Mouse (Mus musculus): ENCODE data around the gene Fam20a. TPM values are rescaled to one million over a fixed set of nuclear protein-coding genes. Genes with fewer than 3 reads are reported as not detected.

The Fam20a gene
- polyA plus RNA-seq, 1 experiment, result 72.4 TPM

DNA sequence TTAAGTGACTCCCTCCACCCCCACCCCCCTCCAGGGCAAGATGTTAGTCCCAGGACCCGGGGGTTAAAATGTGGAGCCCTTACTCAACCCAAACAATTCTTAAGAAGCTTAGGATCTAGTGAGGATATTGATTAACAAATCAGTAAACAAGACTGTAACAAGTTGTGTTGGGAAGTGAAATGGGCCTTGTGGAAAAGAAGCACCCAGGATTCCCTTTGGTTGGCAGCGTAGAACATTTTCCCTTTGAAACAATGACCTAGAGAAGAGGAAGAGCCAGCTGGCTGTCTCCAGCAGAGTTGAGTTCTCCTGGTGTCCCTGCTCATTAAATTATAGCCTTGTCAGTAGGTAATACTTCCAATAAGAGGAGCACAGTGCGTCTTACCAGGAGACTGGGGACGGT lies 13.3 kb downstream of the Fam20a start:
- Histone ChIP-seq H3K27me3 (ENCODE audit: control insufficient read depth, insufficient read depth, insufficient read length) (no peaks in the 10 kb centered on the region), H3ac (ENCODE audit: control insufficient read depth, insufficient read length) (no peak overlapping the region), H3K4me2 (ENCODE audit: low read depth) (no peak overlapping the region), H3K79me2 (ENCODE audit: control insufficient read depth, insufficient read depth) (peaks cover 64% of the 10 kb centered on the region), H3K36me3 (ENCODE audit: control insufficient read depth, insufficient read depth) (no peaks in the 10 kb centered on the region), H3K4me3 (no peak overlapping the region)
- TF ChIP-seq REST (IDR thresholded peaks at IDR 0.05; ENCODE audit: insufficient read depth, insufficient read length) (no peak), POLR2AphosphoS2 (IDR thresholded peaks at IDR 0.05; ENCODE audit: insufficient read length, low read depth) (no peak), USF1 (IDR thresholded peaks at IDR 0.05; ENCODE audit: low read depth) (no peak), SRF (IDR thresholded peaks at IDR 0.05; ENCODE audit: control insufficient read depth, insufficient read length, low read depth) (no peak), TCF12 (IDR thresholded peaks at IDR 0.05; ENCODE audit: insufficient read depth, poor library complexity, severe bottlenecking) (no peak), CEBPB (IDR thresholded peaks at IDR 0.05; ENCODE audit: insufficient read depth, poor library complexity, severe bottlenecking) (no peak), TCF3 (IDR thresholded peaks at IDR 0.05; ENCODE audit: insufficient read length, low read depth) (no peak), MYOG (IDR thresholded peaks at IDR 0.05; ENCODE audit: control insufficient read depth in 1 of 3, insufficient read depth in 1 of 3, insufficient read length in 2 of 3, low read depth in 2 of 3) (no peak), E2F4 (IDR thresholded peaks at IDR 0.05; ENCODE audit: insufficient read depth) (no peak), MYOD1 (IDR thresholded peaks at IDR 0.05; ENCODE audit: control insufficient read depth in 1 of 3, insufficient read length in 2 of 3, low read depth in 2 of 3) (no peak), POLR2A (IDR thresholded peaks at IDR 0.05; ENCODE audit: insufficient read length, low read depth) (no peak), MAX (IDR thresholded peaks at IDR 0.05; ENCODE audit: low read depth) (no peak)

DNA sequence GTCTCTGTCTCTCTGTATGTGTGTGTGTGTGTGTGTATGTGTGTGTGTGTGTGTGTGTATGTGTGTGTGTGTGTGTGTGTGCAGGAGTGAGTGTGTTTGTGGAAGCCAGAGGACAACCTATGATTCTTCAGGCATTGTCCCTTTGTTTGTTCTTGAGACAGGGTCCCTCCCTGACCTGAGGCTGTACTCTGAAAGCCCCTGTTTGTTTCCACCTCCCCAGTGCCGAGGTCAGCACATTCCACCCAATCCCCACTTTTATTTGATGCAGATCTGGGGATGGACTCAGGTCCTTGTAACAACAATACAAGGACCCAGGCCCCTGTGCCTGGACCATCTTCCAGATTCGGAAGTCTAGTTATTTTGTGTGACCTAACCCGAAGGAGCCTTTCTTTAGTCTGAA lies 14.6 kb downstream of the Fam20a start:
- Histone ChIP-seq H3K4me2 (ENCODE audit: low read depth) (no peak overlapping the region), H3K27me3 (ENCODE audit: control insufficient read depth, insufficient read depth, insufficient read length) (no peaks in the 10 kb centered on the region), H3K36me3 (ENCODE audit: control insufficient read depth, insufficient read depth) (peaks cover 8% of the 10 kb centered on the region), H3ac (ENCODE audit: control insufficient read depth, insufficient read length) (no peak overlapping the region), H3K4me3 (no peak overlapping the region), H3K79me2 (ENCODE audit: control insufficient read depth, insufficient read depth) (peaks cover 62% of the 10 kb centered on the region)
- TF ChIP-seq MYOG (IDR thresholded peaks at IDR 0.05; ENCODE audit: control insufficient read depth in 1 of 3, insufficient read depth in 1 of 3, insufficient read length in 2 of 3, low read depth in 2 of 3), result no peak
- TF ChIP-seq REST (IDR thresholded peaks at IDR 0.05; ENCODE audit: insufficient read depth, insufficient read length), result no peak
- TF ChIP-seq E2F4 (IDR thresholded peaks at IDR 0.05; ENCODE audit: insufficient read depth), result no peak
- TF ChIP-seq MYOD1 (IDR thresholded peaks at IDR 0.05; ENCODE audit: control insufficient read depth in 1 of 3, insufficient read length in 2 of 3, low read depth in 2 of 3), result no peak
- TF ChIP-seq TCF12 (IDR thresholded peaks at IDR 0.05; ENCODE audit: insufficient read depth, poor library complexity, severe bottlenecking), result no peak
- no peak for TF ChIP-seq MAX (IDR thresholded peaks at IDR 0.05; ENCODE audit: low read depth)
- no peak for TF ChIP-seq SRF (IDR thresholded peaks at IDR 0.05; ENCODE audit: control insufficient read depth, insufficient read length, low read depth)
- TF ChIP-seq TCF3 (IDR thresholded peaks at IDR 0.05; ENCODE audit: insufficient read length, low read depth), result no peak
- no peak for TF ChIP-seq USF1 (IDR thresholded peaks at IDR 0.05; ENCODE audit: low read depth)
- TF ChIP-seq POLR2AphosphoS2 (IDR thresholded peaks at IDR 0.05; ENCODE audit: insufficient read length, low read depth), result no peak

- Histone ChIP-seq H3ac (ENCODE audit: control insufficient read depth, insufficient read length) (no peak overlapping the region), H3K4me3 (no peak overlapping the region), H3K4me2 (ENCODE audit: low read depth) (no peak overlapping the region), H3K36me3 (ENCODE audit: control insufficient read depth, insufficient read depth) (peaks cover 12% of the 10 kb centered on the region), H3K79me2 (ENCODE audit: control insufficient read depth, insufficient read depth) (peaks cover 63% of the 10 kb centered on the region), H3K27me3 (ENCODE audit: control insufficient read depth, insufficient read depth, insufficient read length) (no peaks in the 10 kb centered on the region)
- no peak for TF ChIP-seq CEBPB (IDR thresholded peaks at IDR 0.05; ENCODE audit: insufficient read depth, poor library complexity, severe bottlenecking)
- no peak for TF ChIP-seq USF1 (IDR thresholded peaks at IDR 0.05; ENCODE audit: low read depth)
- TF ChIP-seq TCF3 (IDR thresholded peaks at IDR 0.05; ENCODE audit: insufficient read length, low read depth), result no peak
Measured at GRCm38 (mm10) chr11:109706586-109706985, 15.5 kb downstream of the Fam20a start.

- H3K4me2 ChIP-seq (ENCODE audit: low read depth), result no peak overlapping the region
- TF ChIP-seq USF1 (IDR thresholded peaks at IDR 0.05; ENCODE audit: low read depth), result no peak
- peak; percentile 60; the same call in 1 of the 2 replicates for TF ChIP-seq CEBPB (IDR thresholded peaks at IDR 0.05; ENCODE audit: insufficient read depth, poor library complexity, severe bottlenecking)
- TF ChIP-seq TCF3 (IDR thresholded peaks at IDR 0.05; ENCODE audit: insufficient read length, low read depth), result no peak
- peaks cover 15% of the 10 kb centered on the region for H3K36me3 ChIP-seq (ENCODE audit: control insufficient read depth, insufficient read depth)
- no peaks in the 10 kb centered on the region for H3K27me3 ChIP-seq (ENCODE audit: control insufficient read depth, insufficient read depth, insufficient read length)
- H3K79me2 ChIP-seq (ENCODE audit: control insufficient read depth, insufficient read depth), result peaks cover 62% of the 10 kb centered on the region
- no peak overlapping the region for H3K4me3 ChIP-seq
- no peak overlapping the region for H3ac ChIP-seq (ENCODE audit: control insufficient read depth, insufficient read length)
Measured at GRCm38 (mm10) chr11:109706055-109706412, 16.0 kb downstream of the Fam20a start.

DNA sequence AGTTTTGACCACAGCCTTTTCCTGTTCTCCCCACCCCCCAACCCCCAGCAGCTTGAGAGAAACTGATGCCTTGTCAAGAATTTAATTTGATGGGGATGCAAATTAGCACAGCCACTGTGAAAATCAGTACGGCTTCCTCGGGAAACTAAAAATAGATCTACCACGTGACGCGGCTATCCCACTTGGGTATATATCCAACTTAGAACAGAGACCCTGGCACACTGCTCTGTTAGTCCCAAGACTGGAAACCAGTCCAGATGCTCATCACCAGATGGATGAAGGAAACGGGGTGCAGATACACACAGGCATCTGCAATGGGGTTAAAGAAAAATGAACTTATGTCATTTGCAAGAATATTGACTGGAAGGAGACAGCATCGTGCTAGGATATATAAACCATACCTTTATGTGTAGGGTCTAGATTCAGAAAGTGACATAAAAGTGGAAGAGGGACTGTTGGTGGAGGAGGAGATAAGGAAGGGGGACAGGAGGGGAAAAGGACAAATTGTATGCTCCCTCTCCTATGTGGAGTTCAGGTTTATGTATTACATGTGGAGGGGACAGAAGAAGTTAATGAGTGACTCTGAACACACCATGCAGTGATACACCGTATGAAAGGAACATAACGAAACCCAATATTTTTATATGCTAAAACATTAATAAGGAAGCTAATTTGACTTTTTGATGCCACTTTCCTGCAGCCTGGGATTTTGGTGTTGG lies 16.6 kb downstream of the Fam20a start:
- Histone ChIP-seq H3K4me3 (no peak overlapping the region), H3K4me2 (ENCODE audit: low read depth) (no peak overlapping the region), H3K79me2 (ENCODE audit: control insufficient read depth, insufficient read depth) (peaks cover 65% of the 10 kb centered on the region), H3K36me3 (ENCODE audit: control insufficient read depth, insufficient read depth) (peaks cover 15% of the 10 kb centered on the region), H3K27me3 (ENCODE audit: control insufficient read depth, insufficient read depth, insufficient read length) (no peaks in the 10 kb centered on the region), H3ac (ENCODE audit: control insufficient read depth, insufficient read length) (no peak overlapping the region)
- TF ChIP-seq REST (IDR thresholded peaks at IDR 0.05; ENCODE audit: insufficient read depth, insufficient read length), result no peak
- TF ChIP-seq MYOG (IDR thresholded peaks at IDR 0.05; ENCODE audit: control insufficient read depth in 1 of 3, insufficient read depth in 1 of 3, insufficient read length in 2 of 3, low read depth in 2 of 3), result no peak
- no peak for TF ChIP-seq CEBPB (IDR thresholded peaks at IDR 0.05; ENCODE audit: insufficient read depth, poor library complexity, severe bottlenecking)
- TF ChIP-seq POLR2AphosphoS2 (IDR thresholded peaks at IDR 0.05; ENCODE audit: insufficient read length, low read depth), result no peak
- TF ChIP-seq TCF12 (IDR thresholded peaks at IDR 0.05; ENCODE audit: insufficient read depth, poor library complexity, severe bottlenecking), result no peak
- no peak for TF ChIP-seq E2F4 (IDR thresholded peaks at IDR 0.05; ENCODE audit: insufficient read depth)
- no peak for TF ChIP-seq USF1 (IDR thresholded peaks at IDR 0.05; ENCODE audit: low read depth)
- TF ChIP-seq MAX (IDR thresholded peaks at IDR 0.05; ENCODE audit: low read depth), result no peak
- no peak for TF ChIP-seq POLR2A (IDR thresholded peaks at IDR 0.05; ENCODE audit: insufficient read length, low read depth)
- TF ChIP-seq SRF (IDR thresholded peaks at IDR 0.05; ENCODE audit: control insufficient read depth, insufficient read length, low read depth), result no peak
- no peak for TF ChIP-seq MYOD1 (IDR thresholded peaks at IDR 0.05; ENCODE audit: control insufficient read depth in 1 of 3, insufficient read length in 2 of 3, low read depth in 2 of 3)
- no peak for TF ChIP-seq TCF3 (IDR thresholded peaks at IDR 0.05; ENCODE audit: insufficient read length, low read depth)
